Mouse (Mus musculus): ENCODE data around the gene Hacd2.

Hacd2 gene

GRCm38 (mm10) chr16:35022242-35023137 is at the start of gene Hacd2:
Gene Hacd2 (plus strand): TSS chr16:35022428.
- DNase-seq: peak; percentile 95 to 96

GRCm38 (mm10) chr16:34972471-34972870 is 49.8 kb upstream of the Hacd2 start:
- DNase-seq: no peak

GRCm38 (mm10) chr16:34975544-34975943 is 46.7 kb upstream of the Hacd2 start:
- no peak for DNase-seq

- peak in 1 of 2 experiments; percentile 50 for DNase-seq
These were observed 45.6 kb upstream of the Hacd2 start for GRCm38 (mm10) chr16:34976630-34977029.

- DNase-seq: no peak
These were observed 44.2 kb upstream of the Hacd2 start for GRCm38 (mm10) chr16:34978018-34978417.

- no peak for DNase-seq
These were observed 41.2 kb upstream of the Hacd2 start for GRCm38 (mm10) chr16:34981009-34981408.

- no peak for DNase-seq
These were observed 37.8 kb upstream of the Hacd2 start for GRCm38 (mm10) chr16:34984203-34985030.

- no peak for DNase-seq
These were observed 37.2 kb upstream of the Hacd2 start for GRCm38 (mm10) chr16:34985031-34985346.

- DNase-seq: no peak
These were observed 35.9 kb upstream of the Hacd2 start for GRCm38 (mm10) chr16:34986211-34986825.

GRCm38 (mm10) chr16:34991365-34991764 is 30.9 kb upstream of the Hacd2 start:
- no peak for DNase-seq

GRCm38 (mm10) chr16:34992854-34993253 is 29.4 kb upstream of the Hacd2 start:
- DNase-seq: no peak

- no peak for DNase-seq
These were observed 28.4 kb upstream of the Hacd2 start for GRCm38 (mm10) chr16:34993694-34994330.

GRCm38 (mm10) chr16:34994641-34995141 is 27.5 kb upstream of the Hacd2 start:
- no peak for DNase-seq

- peak; percentile 70 to 71 for DNase-seq
These were observed 26.1 kb upstream of the Hacd2 start for GRCm38 (mm10) chr16:34996133-34996532.

- no peak for DNase-seq
These were observed 25.2 kb upstream of the Hacd2 start for GRCm38 (mm10) chr16:34997052-34997451.

GRCm38 (mm10) chr16:34997576-34997975 is 24.7 kb upstream of the Hacd2 start:
- no peak for DNase-seq

- DNase-seq: no peak
These were observed 23.2 kb upstream of the Hacd2 start for GRCm38 (mm10) chr16:34999016-34999415.

GRCm38 (mm10) chr16:34999986-35000385 is 22.2 kb upstream of the Hacd2 start:
- DNase-seq: no peak

GRCm38 (mm10) chr16:35000923-35001560 is 21.2 kb upstream of the Hacd2 start:
- DNase-seq: no peak

GRCm38 (mm10) chr16:35004356-35004755 is 17.9 kb upstream of the Hacd2 start:
- DNase-seq: no peak

- DNase-seq: no peak
These were observed 17.5 kb upstream of the Hacd2 start for GRCm38 (mm10) chr16:35004756-35005155.

GRCm38 (mm10) chr16:35006251-35006650 is 16.0 kb upstream of the Hacd2 start:
- DNase-seq: no peak
